Mouse (Mus musculus) liver, adult 2 months (tissue): ENCODE measurements around the gene Pou3f3. TPM values are rescaled to one million over a fixed set of nuclear protein-coding genes. Genes with fewer than 3 reads are reported as not detected.

Experiments
- DNase-seq: peaks from one replicate; pipeline ENCODE4 v3.0.0-alpha.2; 2011; ENCODE audit warnings: low read depth, low spot score; ENCODE audit errors: extremely low read depth
- H3K27ac ChIP-seq: fragments of 200-500 bp; replicated peaks from 2 replicates; pipeline ENCODE4 v1.5.1; 2012; ENCODE audit warnings: low read depth, mild to moderate bottlenecking, control low read depth, inconsistent platforms, low read length; ENCODE audit not compliant: insufficient read depth
- H3K27me3 ChIP-seq: fragments of 200-500 bp; 2 replicates; pipeline ENCODE4 v1.6.1; 2012; ENCODE audit warnings: mild to moderate bottlenecking, moderate library complexity, low read length, inconsistent platforms; ENCODE audit not compliant: control insufficient read depth, insufficient read depth
- H3K36me3 ChIP-seq: fragments of 200-500 bp; 2 replicates; pipeline ENCODE4 v1.6.1; 2012; ENCODE audit warnings: low read length, inconsistent platforms; ENCODE audit not compliant: control insufficient read depth, insufficient read depth
- H3K4me1 ChIP-seq: fragments of 200-500 bp; 2 replicates; pipeline ENCODE4 v1.6.1; 2011; ENCODE audit warnings: low read length; ENCODE audit not compliant: control insufficient read depth, insufficient read depth
- H3K4me3 ChIP-seq: fragments of 200-500 bp; 2 replicates; pipeline ENCODE4 v1.5.1; 2011; ENCODE audit warnings: low read depth, mild to moderate bottlenecking, control low read depth, low read length, moderate library complexity; ENCODE audit not compliant: insufficient read depth
- H3K79me2 ChIP-seq: fragments of 200-500 bp; 2 replicates; pipeline ENCODE4 v1.6.1; 2012; ENCODE audit warnings: inconsistent platforms, mild to moderate bottlenecking, low read length, moderate library complexity; ENCODE audit not compliant: control insufficient read depth, insufficient read depth
- H3K9ac ChIP-seq: fragments of 200-500 bp; 2 replicates; pipeline ENCODE4 v1.6.1; 2012; ENCODE audit warnings: low read depth, mild to moderate bottlenecking, control low read depth, inconsistent platforms, low read length
- CTCF ChIP-seq: fragments of 200-500 bp; IDR thresholded peaks from 2 replicates; pipeline ENCODE4 v1.5.1; 2011; ENCODE audit warnings: low read depth, low read length, control low read depth
- POLR2A ChIP-seq: fragments of 200-500 bp; IDR thresholded peaks from 2 replicates; pipeline ENCODE4 v1.6.1; 2011; ENCODE audit warnings: low read length, control low read depth; ENCODE audit not compliant: insufficient read depth; ENCODE audit errors: extremely low read depth
- WGBS: fragments of 180-500 bp; shearing (Covaris S2); methylation state at CpG from one replicate; pipeline ENCODE4 v1.1.7; 2018; 5-methylcytosine and 5-hydroxymethylcytosine counted together
- polyA plus RNA-seq: library from polyadenylated mRNA; depleted of rRNA; stranded (reverse); fragments of >200 nt; gene quantifications from 2 replicates; pipeline ENCODE4 v1.2.3, GENCODE M21; 2012
- total RNA-seq: library from RNA; depleted of rRNA; stranded (reverse); fragments of >200 nt; gene quantifications from 2 replicates; pipeline ENCODE4 v1.2.3, GENCODE M21; 2014

The Pou3f3 gene
- total and polyA plus RNA-seq, 2 experiments: not detected

DNA sequence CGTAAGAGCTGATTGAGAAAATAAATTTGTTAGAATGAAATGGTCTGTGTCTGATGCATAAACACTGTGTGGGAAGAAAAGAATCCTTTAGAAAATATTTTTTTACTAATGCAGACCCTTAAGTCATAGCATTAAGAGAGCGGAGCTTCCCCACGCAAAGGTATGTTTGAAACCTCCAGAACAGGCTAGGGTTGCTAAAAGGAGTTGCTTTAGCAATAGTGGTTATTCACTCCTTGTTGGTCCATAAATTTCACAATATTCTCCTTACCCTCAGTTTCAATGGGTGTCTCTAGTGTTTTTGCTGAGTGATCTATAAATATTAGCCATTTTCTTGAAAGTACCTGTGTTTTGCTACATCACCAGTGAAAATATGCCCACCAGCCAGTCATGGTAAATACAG is 4.6 kb downstream of the Pou3f3 start:
- no peak for DNase-seq
- no peak for TF ChIP-seq CTCF
- no peak for TF ChIP-seq POLR2A
- H3K9ac ChIP-seq: no peak overlapping the region
- WGBS: 13% methylated on average over 3 of the region's 3 CpGs
- H3K79me2 ChIP-seq: no peaks in the 10 kb centered on the region
- no peak overlapping the region for H3K4me3 ChIP-seq
- no peaks in the 10 kb centered on the region for H3K36me3 ChIP-seq
- H3K27me3 ChIP-seq: peaks cover 48% of the 10 kb centered on the region
- H3K4me1 ChIP-seq: no peaks in the 10 kb centered on the region
- no peak overlapping the region for H3K27ac ChIP-seq

- Histone ChIP-seq H3K79me2 (no peaks in the 10 kb centered on the region), H3K27ac (no peak overlapping the region), H3K4me1 (no peaks in the 10 kb centered on the region), H3K27me3 (peaks cover 50% of the 10 kb centered on the region), H3K9ac (no peak overlapping the region), H3K36me3 (no peaks in the 10 kb centered on the region), H3K4me3 (no peak overlapping the region)
- no peak for DNase-seq
- no peak for TF ChIP-seq POLR2A
- no peak for TF ChIP-seq CTCF
- 14% methylated on average over 1 of the region's 1 CpGs for WGBS
These were observed 5.2 kb downstream of the Pou3f3 start for GRCm38 (mm10) chr1:42700815-42701214.

DNA sequence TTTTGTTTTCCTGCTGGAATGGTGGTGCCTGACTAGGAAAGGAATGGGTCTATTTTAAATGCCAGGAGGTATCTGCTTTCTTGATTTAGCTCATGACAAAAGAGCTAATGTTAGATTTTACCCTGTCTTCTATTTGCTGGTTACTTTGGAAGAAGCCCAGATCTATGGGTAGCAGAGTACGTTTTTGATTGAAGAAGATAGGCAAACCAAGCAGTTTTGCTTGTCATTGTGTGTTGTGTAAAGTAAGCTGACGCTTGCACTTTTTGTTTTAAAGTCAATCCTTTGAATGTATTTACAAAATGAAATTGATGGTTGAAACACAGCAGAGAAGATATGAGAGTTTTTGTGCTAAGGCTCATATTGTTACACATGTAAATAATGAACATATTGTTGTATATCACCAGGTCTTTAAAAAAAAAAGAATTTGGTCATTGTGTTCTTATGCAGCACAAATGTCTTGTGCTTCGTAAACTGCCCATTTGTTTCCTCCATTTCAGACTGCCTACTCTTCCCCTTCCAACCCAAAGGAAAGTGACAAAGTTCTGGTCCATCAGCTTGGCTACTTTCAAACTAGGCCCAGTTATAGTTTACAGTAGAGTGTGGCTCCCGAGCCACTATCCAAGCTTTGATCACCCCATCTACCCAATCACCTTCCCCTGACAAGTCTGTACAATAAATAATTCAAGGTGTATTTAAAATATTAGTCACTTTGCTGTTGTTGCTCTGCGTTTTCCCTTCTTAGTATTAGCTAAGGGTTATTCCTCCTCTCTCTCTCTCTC is 6.5 kb downstream of the Pou3f3 start:
- TF ChIP-seq POLR2A: no peak
- TF ChIP-seq CTCF: no peak
- Histone ChIP-seq H3K9ac (no peak overlapping the region), H3K36me3 (no peaks in the 10 kb centered on the region), H3K4me3 (no peak overlapping the region), H3K27ac (no peak overlapping the region), H3K27me3 (peaks cover 43% of the 10 kb centered on the region), H3K79me2 (no peaks in the 10 kb centered on the region), H3K4me1 (no peaks in the 10 kb centered on the region)
- 14% methylated on average over 5 of the region's 5 CpGs for WGBS
- no peak for DNase-seq

DNA sequence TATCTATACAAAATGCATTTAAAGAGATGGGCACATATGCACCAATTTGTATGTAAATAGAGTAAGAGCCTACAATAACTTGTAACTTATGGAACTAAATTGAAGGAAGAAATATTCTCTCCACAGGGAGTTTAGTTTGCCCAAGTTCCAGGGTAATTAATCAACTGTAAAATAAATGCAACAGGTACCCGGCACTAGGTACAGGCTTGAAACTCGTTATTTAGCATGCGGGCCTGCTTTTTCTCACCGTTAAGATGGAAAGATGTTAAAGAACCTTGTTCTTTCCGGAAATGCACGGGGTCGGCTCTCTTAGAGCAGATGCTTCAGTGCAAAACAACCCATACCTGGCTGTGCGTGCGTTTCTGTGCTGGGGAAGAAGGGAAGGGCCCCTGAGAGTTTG is 7.4 kb downstream of the Pou3f3 start:
- Histone ChIP-seq H3K36me3 (no peaks in the 10 kb centered on the region), H3K4me3 (no peak overlapping the region), H3K9ac (no peak overlapping the region), H3K4me1 (no peaks in the 10 kb centered on the region), H3K79me2 (no peaks in the 10 kb centered on the region), H3K27me3 (peaks cover 36% of the 10 kb centered on the region), H3K27ac (no peak overlapping the region)
- no peak for DNase-seq
- no peak for TF ChIP-seq CTCF
- TF ChIP-seq POLR2A: no peak
- WGBS: 5% methylated on average over 9 of the region's 9 CpGs

- Histone ChIP-seq H3K27me3 (peaks cover 33% of the 10 kb centered on the region), H3K4me3 (no peak overlapping the region), H3K79me2 (no peaks in the 10 kb centered on the region), H3K36me3 (no peaks in the 10 kb centered on the region), H3K9ac (no peak overlapping the region), H3K27ac (no peak overlapping the region), H3K4me1 (no peaks in the 10 kb centered on the region)
- no peak for DNase-seq
- whole genome bisulfite sequencing: 12% methylated on average over 7 of the region's 7 CpGs
- no peak for TF ChIP-seq POLR2A
- no peak for TF ChIP-seq CTCF
These were observed 7.9 kb downstream of the Pou3f3 start for GRCm38 (mm10) chr1:42703424-42703823.

DNA sequence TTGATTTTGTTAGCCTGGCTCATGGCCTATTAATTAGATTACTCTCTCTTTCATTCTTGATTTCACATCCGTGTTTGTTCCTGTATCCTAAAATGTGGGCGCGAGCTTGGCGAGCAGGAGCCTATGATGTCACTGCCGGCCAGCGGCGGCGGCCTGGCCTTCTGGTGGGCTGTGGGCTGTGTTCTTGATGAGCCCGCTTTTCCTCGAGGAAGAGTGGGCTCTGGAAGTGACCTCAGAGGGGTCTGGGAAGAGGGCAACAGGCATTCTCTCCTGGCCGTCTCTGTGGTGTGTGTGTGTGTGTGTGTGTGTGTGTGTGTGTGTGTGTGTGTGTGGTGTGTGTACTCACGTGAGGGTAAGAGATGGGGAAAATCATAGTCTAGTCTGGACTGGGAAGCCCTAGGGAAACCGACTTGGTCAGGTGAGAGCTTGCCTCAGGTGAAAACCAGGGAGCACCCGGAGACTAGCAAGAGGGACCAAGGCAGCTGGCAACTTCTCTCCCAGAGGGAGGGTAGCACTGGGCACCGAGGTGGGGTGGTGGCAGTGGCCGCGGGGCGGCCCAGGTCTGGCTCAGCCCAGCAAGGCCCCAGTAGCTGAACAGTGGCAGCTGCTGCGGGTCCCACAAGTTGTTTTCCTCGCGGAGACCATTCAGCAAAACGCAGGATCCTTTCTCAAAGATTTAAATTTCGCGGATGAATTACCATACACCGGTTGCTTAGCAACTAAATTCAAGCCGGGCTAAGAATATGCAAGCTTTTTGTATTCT is 8.5 kb downstream of the Pou3f3 start:
- Histone ChIP-seq H3K9ac (no peak overlapping the region), H3K36me3 (no peaks in the 10 kb centered on the region), H3K4me1 (no peaks in the 10 kb centered on the region), H3K27ac (no peak overlapping the region), H3K27me3 (peaks cover 33% of the 10 kb centered on the region), H3K79me2 (no peaks in the 10 kb centered on the region), H3K4me3 (no peak overlapping the region)
- no peak for DNase-seq
- 4% methylated on average over 26 of the region's 26 CpGs for WGBS
- TF ChIP-seq CTCF: no peak
- TF ChIP-seq POLR2A: no peak
